Mouse (Mus musculus) spleen, adult 2 months (tissue): ENCODE measurements around the gene Hoxd9.

Experiments used
- CTCF ChIP-seq: fragments of 200-500 bp; IDR thresholded peaks from 2 replicates; pipeline ENCODE4 v1.5.1; 2011; ENCODE audit warnings: mild to moderate bottlenecking, inconsistent platforms; ENCODE audit not compliant: insufficient read depth, insufficient read length, insufficient replicate concordance; ENCODE audit errors: extremely low read depth
- POLR2A ChIP-seq: fragments of 200-500 bp; IDR thresholded peaks from 2 replicates; pipeline ENCODE4 v1.6.1; 2011; ENCODE audit warnings: low read depth, low read length, inconsistent platforms

DNA sequence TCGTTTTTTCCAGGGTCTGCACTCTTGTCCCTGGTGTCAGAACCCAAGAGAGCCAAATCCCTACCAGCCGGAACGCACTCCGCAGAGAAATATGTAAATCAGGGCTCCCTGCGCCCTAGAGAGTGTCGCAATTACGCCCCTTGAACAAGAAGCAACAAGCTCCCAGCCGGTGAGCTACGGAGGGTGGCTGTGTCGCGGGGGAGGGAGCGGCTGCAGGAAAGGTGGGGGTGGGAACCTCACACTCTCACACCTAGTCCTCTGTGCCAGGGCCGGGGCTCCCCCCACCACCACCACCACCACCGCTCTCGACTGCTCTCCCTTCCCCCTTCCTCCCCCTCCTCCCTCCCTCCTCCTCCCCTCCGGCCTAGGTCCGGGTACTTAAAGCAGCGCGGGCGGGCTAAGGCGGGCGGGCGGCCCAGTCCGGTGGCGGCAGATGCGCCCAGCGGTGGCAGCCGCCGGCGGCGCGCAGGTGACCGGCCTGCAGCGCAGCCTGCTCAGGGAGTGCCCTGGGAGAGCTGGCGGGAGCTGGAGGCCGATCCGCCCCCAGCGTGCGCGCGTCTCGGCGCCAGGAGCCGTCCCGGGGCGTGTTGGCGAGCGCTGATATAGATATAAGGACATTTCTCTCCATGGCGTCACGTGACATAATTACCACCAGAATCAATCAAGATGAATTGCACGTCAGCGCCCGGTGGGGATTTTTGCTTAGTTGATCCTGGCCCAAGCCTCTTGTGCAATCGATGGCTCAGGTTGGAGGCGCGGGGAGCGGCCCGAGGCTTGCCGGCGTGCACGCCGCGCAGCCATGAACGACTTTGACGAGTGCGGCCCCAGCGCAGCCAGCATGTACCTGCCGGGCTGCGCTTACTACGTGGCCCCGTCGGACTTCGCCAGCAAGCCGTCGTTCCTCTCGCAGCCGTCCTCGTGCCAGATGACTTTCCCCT is 15.7 kb upstream of the Hoxd9 start:
- TF ChIP-seq POLR2A: no peak
- no peak for TF ChIP-seq CTCF
